Mouse (Mus musculus): ENCODE results near the gene Dguok.

Gene Dguok

GRCm38 (mm10) chr6:83499078-83499477, 7.7 kb downstream of the Dguok start:
- DNase-seq (ENCODE audit: low spot score in 2 of 2) = no peak

GRCm38 (mm10) chr6:83496753-83497710, 9.7 kb downstream of the Dguok start:
- DNase-seq (ENCODE audit: low spot score in 2 of 2) = no peak

GRCm38 (mm10) chr6:83496009-83496752, 10.6 kb downstream of the Dguok start:
- DNase-seq (ENCODE audit: low spot score in 2 of 2) = no peak

- no peak for DNase-seq (ENCODE audit: low spot score in 2 of 2)
Observed at GRCm38 (mm10) chr6:83490622-83491021, 16.1 kb downstream of the Dguok start.

- no peak for DNase-seq (ENCODE audit: low spot score in 2 of 2)
Observed at GRCm38 (mm10) chr6:83488200-83488599, 18.6 kb downstream of the Dguok start.

GRCm38 (mm10) chr6:83487298-83487697, 19.5 kb downstream of the Dguok start:
- no peak for DNase-seq (ENCODE audit: low spot score in 2 of 2)

- DNase-seq (ENCODE audit: low spot score in 2 of 2) = no peak
Observed at GRCm38 (mm10) chr6:83485854-83486253, 20.9 kb downstream of the Dguok start.

- DNase-seq (ENCODE audit: low spot score in 2 of 2) = no peak
Observed at GRCm38 (mm10) chr6:83483776-83484175, 23.0 kb downstream of the Dguok start.

GRCm38 (mm10) chr6:83482418-83483085, 24.2 kb downstream of the Dguok start:
- DNase-seq (ENCODE audit: low spot score in 2 of 2) = no peak

GRCm38 (mm10) chr6:83480019-83480655, 26.6 kb downstream of the Dguok start:
- DNase-seq (ENCODE audit: low spot score in 2 of 2) = no peak

GRCm38 (mm10) chr6:83479193-83479592, 27.6 kb downstream of the Dguok start:
- no peak for DNase-seq (ENCODE audit: low spot score in 2 of 2)

- DNase-seq (ENCODE audit: low spot score in 2 of 2) = no peak
Observed at GRCm38 (mm10) chr6:83478628-83479027, 28.1 kb downstream of the Dguok start.

GRCm38 (mm10) chr6:83478217-83478616, 28.6 kb downstream of the Dguok start:
- DNase-seq (ENCODE audit: low spot score in 2 of 2) = no peak

GRCm38 (mm10) chr6:83475431-83475830, 31.3 kb downstream of the Dguok start:
- DNase-seq (ENCODE audit: low spot score in 2 of 2) = no peak

GRCm38 (mm10) chr6:83473240-83473639, 33.5 kb downstream of the Dguok start:
- DNase-seq (ENCODE audit: low spot score in 2 of 2) = peak in 1 of 2 experiments; percentile 38

GRCm38 (mm10) chr6:83471739-83472138, 35.0 kb downstream of the Dguok start:
- no peak for DNase-seq (ENCODE audit: low spot score in 2 of 2)

GRCm38 (mm10) chr6:83464011-83464410, 42.8 kb downstream of the Dguok start:
- no peak for DNase-seq (ENCODE audit: low spot score in 2 of 2)

GRCm38 (mm10) chr6:83459034-83459644, 47.6 kb downstream of the Dguok start, which contains the start of gene Tet3:
TSS of gene Tet3 (minus strand) at chr6:83459084.
- no peak for DNase-seq (ENCODE audit: low spot score in 2 of 2)

GRCm38 (mm10) chr6:83456984-83457810, 49.6 kb downstream of the Dguok start:
- peak; percentile 46 to 56 for DNase-seq (ENCODE audit: low spot score in 2 of 2)

Measured in right cerebral cortex, postnatal 10 days (tissue).